Mouse (Mus musculus): Measurements from ENCODE around the gene Ust. TPM values are rescaled to one million over a fixed set of nuclear protein-coding genes. Genes with fewer than 3 reads are reported as not detected.
A peak's percentile ranks its signal among the peaks of the same experiment; 100 is the strongest.

Gene Ust
- polyA plus RNA-seq, 1 experiment from 2014 or later, result 9.0 TPM

DNA sequence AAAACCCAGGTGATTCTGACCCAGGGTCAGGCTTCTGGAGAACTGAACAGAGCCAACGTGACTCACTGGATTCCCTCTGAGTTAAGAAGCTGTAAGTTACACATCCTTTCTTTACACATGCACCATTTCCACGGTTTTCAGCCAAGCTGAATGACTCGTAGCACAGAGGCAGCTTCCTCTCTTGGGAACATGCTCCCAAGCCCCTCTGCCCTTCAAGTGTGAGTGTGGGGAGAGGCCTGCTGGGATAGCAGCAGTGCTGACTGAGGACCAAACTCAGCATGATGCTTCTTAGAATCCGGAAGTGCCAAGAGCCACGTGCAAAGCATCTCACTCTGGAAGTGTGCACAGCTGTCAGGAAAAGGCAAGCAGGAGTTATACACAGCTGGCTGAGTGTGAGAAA lies 228.0 kb downstream of the Ust start:
- peaks cover 6% of the 10 kb centered on the region; the same call in 1 of the 2 replicates for H3K4me1 ChIP-seq (ENCODE audit: control insufficient read depth, insufficient read depth, low read length)
- no peak overlapping the region for H3K4me2 ChIP-seq (replicated peaks; ENCODE audit: low read depth, low read length)
- H3K9ac ChIP-seq (ENCODE audit: low read depth, low read length), result no peak overlapping the region
- no peaks in the 10 kb centered on the region for H3K9me3 ChIP-seq (ENCODE audit: control insufficient read depth, low read length)
- no peaks in the 10 kb centered on the region for H3K36me3 ChIP-seq (ENCODE audit: control insufficient read depth, insufficient read depth, low read length)
- H3K27ac ChIP-seq (ENCODE audit: low read depth, low read length), result no peak overlapping the region
- H3K27me3 ChIP-seq (ENCODE audit: control insufficient read depth, insufficient read depth, low read length), result no peaks in the 10 kb centered on the region
- H3K4me3 ChIP-seq (ENCODE audit: low read length), result no peak overlapping the region
- ATAC-seq (ENCODE audit: low FRiP score, low TSS enrichment), result no peak
- WGBS, result 58% methylated on average over 5 of the region's 5 CpGs

DNA sequence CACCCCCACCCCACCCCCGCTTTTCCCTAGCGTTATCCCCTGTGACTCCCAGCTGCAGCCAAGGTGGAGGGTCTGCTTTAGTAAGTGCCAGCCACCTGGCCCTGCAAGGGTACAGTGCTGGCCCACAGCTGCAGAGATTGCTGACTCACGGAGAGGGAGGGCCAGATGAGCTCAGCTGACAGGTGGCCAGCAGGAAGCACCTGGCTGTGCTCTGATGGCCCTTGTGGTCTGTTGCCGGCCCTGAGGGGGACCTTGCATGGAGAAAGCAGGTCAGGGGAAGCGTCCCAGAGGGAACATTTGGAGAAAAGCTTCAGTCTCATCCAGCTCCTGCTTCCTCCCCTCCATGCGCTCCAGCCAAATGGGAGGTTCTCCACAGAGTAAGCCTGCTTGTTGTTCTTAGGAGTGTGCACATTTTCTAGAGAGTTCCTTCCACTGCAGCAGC lies 231.3 kb downstream of the Ust start:
- Histone ChIP-seq H3K27me3 (ENCODE audit: control insufficient read depth, insufficient read depth, low read length) (no peaks in the 10 kb centered on the region), H3K36me3 (ENCODE audit: control insufficient read depth, insufficient read depth, low read length) (no peaks in the 10 kb centered on the region), H3K4me1 (ENCODE audit: control insufficient read depth, insufficient read depth, low read length) (peaks cover 6% of the 10 kb centered on the region; the same call in 1 of the 2 replicates), H3K9ac (ENCODE audit: low read depth, low read length) (no peak overlapping the region), H3K9me3 (ENCODE audit: control insufficient read depth, low read length) (no peaks in the 10 kb centered on the region), H3K27ac (ENCODE audit: low read depth, low read length) (no peak overlapping the region), H3K4me2 (replicated peaks; ENCODE audit: low read depth, low read length) (no peak overlapping the region), H3K4me3 (ENCODE audit: low read length) (no peak overlapping the region)
- peak; percentile 74 for ATAC-seq (ENCODE audit: low FRiP score, low TSS enrichment)
- WGBS, result 13% methylated on average over 6 of the region's 6 CpGs

DNA sequence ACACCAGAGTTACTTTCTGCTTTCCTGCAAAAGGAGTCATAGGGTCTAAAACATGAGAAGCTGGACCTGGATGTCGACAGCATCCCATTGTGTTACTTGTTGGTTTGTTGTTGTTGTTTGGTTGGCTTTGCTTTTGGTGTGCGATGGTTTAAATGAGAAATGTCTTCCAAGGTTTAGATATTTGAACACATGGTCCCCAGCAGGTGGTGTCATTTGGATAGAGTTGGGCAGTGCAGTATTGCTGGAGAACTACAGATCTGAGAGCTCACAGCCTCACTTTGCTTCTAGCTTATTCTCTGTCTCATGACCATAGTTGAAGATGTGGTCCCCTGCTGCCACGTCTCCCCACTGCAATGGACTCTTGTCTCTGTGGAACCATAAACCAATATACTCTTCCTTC lies 234.6 kb downstream of the Ust start:
- ATAC-seq (ENCODE audit: low FRiP score, low TSS enrichment), result no peak
- Histone ChIP-seq H3K27ac (ENCODE audit: low read depth, low read length) (no peak overlapping the region), H3K27me3 (ENCODE audit: control insufficient read depth, insufficient read depth, low read length) (no peaks in the 10 kb centered on the region), H3K9me3 (ENCODE audit: control insufficient read depth, low read length) (no peaks in the 10 kb centered on the region), H3K4me3 (ENCODE audit: low read length) (no peak overlapping the region), H3K4me2 (replicated peaks; ENCODE audit: low read depth, low read length) (no peak overlapping the region), H3K36me3 (ENCODE audit: control insufficient read depth, insufficient read depth, low read length) (no peaks in the 10 kb centered on the region), H3K4me1 (ENCODE audit: control insufficient read depth, insufficient read depth, low read length) (peaks cover 6% of the 10 kb centered on the region; the same call in 1 of the 2 replicates), H3K9ac (ENCODE audit: low read depth, low read length) (no peak overlapping the region)
- WGBS, result 72% methylated on average over 3 of the region's 3 CpGs

DNA sequence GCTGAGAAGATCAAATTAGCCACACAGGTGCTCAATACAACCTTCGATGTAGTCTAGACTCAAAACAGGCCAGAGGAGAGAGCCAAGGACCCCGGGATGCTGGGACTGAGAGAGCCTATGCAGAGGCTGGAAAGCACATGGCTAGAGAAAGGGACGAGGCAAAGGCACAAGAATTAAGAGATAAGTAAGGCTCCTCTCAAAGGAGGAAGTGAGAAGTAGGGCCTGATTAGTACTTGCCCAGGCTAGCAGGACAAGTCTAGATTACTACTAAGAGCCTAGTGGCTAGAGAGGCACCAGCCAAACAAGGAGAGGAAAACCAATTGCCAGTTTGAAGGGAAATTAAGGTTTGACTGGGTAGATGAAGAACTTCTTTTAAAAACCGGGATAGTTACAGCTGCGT lies 241.5 kb downstream of the Ust start:
- ATAC-seq (ENCODE audit: low FRiP score, low TSS enrichment), result no peak
- H3K4me1 ChIP-seq (ENCODE audit: control insufficient read depth, insufficient read depth, low read length), result no peaks in the 10 kb centered on the region
- H3K4me3 ChIP-seq (ENCODE audit: low read length), result no peak overlapping the region
- WGBS, result 85% methylated on average over 5 of the region's 5 CpGs
- no peak overlapping the region for H3K27ac ChIP-seq (ENCODE audit: low read depth, low read length)
- no peak overlapping the region for H3K9ac ChIP-seq (ENCODE audit: low read depth, low read length)
- H3K36me3 ChIP-seq (ENCODE audit: control insufficient read depth, insufficient read depth, low read length), result no peaks in the 10 kb centered on the region
- no peak overlapping the region for H3K4me2 ChIP-seq (replicated peaks; ENCODE audit: low read depth, low read length)
- H3K9me3 ChIP-seq (ENCODE audit: control insufficient read depth, low read length), result no peaks in the 10 kb centered on the region
- no peaks in the 10 kb centered on the region for H3K27me3 ChIP-seq (ENCODE audit: control insufficient read depth, insufficient read depth, low read length)

DNA sequence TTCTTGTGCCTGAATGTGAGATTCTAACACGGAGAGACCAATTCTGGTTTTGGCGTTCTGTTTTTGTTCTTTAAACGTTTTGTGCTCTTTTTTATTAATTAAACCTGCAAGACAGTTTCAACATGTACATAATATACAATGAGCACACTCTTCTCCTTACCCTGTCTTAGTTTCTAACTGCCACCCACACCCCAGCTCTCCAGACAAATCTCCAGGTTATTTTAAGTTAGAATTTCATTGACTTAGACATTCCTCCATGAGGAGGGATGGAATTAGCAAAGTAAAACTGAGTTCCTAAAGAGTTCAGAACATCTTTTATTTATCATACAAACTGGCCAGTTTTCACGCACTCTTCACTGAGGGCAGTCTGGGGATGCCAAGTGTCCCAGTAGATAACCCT lies 248.9 kb downstream of the Ust start:
- no peaks in the 10 kb centered on the region for H3K36me3 ChIP-seq (ENCODE audit: control insufficient read depth, insufficient read depth, low read length)
- H3K4me3 ChIP-seq (ENCODE audit: low read length), result no peak overlapping the region
- H3K27me3 ChIP-seq (ENCODE audit: control insufficient read depth, insufficient read depth, low read length), result no peaks in the 10 kb centered on the region
- WGBS, result 88% methylated on average over 4 of the region's 4 CpGs
- no peak overlapping the region for H3K27ac ChIP-seq (ENCODE audit: low read depth, low read length)
- no peaks in the 10 kb centered on the region for H3K4me1 ChIP-seq (ENCODE audit: control insufficient read depth, insufficient read depth, low read length)
- no peak overlapping the region for H3K4me2 ChIP-seq (replicated peaks; ENCODE audit: low read depth, low read length)
- H3K9me3 ChIP-seq (ENCODE audit: control insufficient read depth, low read length), result no peaks in the 10 kb centered on the region
- no peak overlapping the region for H3K9ac ChIP-seq (ENCODE audit: low read depth, low read length)
- ATAC-seq (ENCODE audit: low FRiP score, low TSS enrichment), result no peak

DNA sequence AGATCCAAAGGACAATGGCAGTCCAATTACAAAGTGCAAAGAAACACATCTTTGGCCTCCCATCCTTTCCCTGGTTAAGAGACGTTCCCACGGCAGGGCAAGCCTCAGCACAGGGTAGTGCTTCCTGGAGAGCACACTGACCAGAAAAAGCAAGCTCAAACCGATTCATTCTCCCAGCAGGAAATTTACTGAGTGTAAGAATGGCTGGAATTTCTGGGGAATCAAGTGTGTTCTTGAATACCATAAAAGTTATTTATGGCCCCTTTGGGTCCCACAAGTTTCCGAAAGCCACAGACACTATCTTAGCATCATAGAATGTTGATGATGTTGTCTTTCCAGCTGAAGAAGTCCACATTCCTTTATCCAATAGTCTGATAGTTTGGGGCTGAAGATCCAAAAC lies 258.9 kb downstream of the Ust start:
- no peaks in the 10 kb centered on the region for H3K36me3 ChIP-seq (ENCODE audit: control insufficient read depth, insufficient read depth, low read length)
- H3K27me3 ChIP-seq (ENCODE audit: control insufficient read depth, insufficient read depth, low read length), result no peaks in the 10 kb centered on the region
- no peak overlapping the region for H3K4me2 ChIP-seq (replicated peaks; ENCODE audit: low read depth, low read length)
- WGBS, result 8% methylated on average over 4 of the region's 4 CpGs
- peaks cover 15% of the 10 kb centered on the region; the same call in 1 of the 2 replicates for H3K4me1 ChIP-seq (ENCODE audit: control insufficient read depth, insufficient read depth, low read length)
- ATAC-seq (ENCODE audit: low FRiP score, low TSS enrichment), result 0 out of 2 replicates have a peak, but pooled peaks have one; percentile 71
- H3K4me3 ChIP-seq (ENCODE audit: low read length), result no peak overlapping the region
- no peaks in the 10 kb centered on the region for H3K9me3 ChIP-seq (ENCODE audit: control insufficient read depth, low read length)
- no peak overlapping the region for H3K9ac ChIP-seq (ENCODE audit: low read depth, low read length)
- H3K27ac ChIP-seq (ENCODE audit: low read depth, low read length), result peak overlapping the region; percentile 34; the same call in 1 of the 2 replicates

DNA sequence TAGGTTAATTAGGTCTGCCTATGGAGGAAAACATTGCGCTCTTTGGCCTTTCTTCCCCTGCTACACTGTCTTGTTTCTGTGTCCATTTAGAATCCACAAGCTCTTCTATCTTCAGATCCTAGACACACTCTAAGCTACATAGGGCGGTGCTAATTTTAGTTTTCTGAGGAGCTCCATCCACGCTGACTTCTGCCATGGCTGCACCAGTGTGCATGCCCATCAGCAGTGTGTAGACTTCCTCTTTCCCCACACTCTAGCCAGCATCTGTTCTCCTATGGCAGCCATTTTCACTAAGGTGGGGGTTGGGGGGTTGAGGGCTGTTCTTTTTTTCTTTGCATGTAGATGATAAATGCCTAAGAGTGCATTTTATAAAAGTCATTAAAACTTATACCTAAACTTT lies 268.6 kb downstream of the Ust start:
- H3K9ac ChIP-seq (ENCODE audit: low read depth, low read length), result no peak overlapping the region
- ATAC-seq (ENCODE audit: low FRiP score, low TSS enrichment), result no peak
- 93% methylated on average over 3 of the region's 3 CpGs for WGBS

DNA sequence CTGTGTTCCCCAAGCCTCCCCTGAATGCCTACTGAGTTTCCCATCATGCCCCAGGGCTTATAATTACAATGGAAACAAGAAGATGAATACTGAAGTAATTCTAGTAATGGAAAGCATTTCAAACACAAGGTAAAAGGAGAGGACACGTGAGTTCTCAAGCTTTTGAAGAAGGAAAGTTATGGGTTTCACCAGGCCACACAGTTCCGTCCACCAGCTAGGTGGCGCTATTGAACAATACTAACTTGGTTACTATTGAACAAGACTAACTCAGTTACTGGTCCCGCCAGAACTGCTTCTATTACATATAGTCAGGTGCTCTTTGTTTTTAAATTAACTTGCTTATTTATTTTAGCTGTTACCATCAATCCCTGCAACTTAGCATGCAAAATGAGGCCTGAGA lies 276.3 kb downstream of the Ust start:
- H3K4me3 ChIP-seq (ENCODE audit: low read length), result no peak overlapping the region
- no peak for ATAC-seq (ENCODE audit: low FRiP score, low TSS enrichment)
- H3K9ac ChIP-seq (ENCODE audit: low read depth, low read length), result no peak overlapping the region
- H3K36me3 ChIP-seq (ENCODE audit: control insufficient read depth, insufficient read depth, low read length), result 0 out of 2 replicates have a peak, but pooled peaks cover 2% of the 10 kb centered on the region
- H3K27ac ChIP-seq (ENCODE audit: low read depth, low read length), result no peak overlapping the region
- WGBS, result 18% methylated on average over 4 of the region's 4 CpGs
- no peak overlapping the region for H3K4me2 ChIP-seq (replicated peaks; ENCODE audit: low read depth, low read length)
- H3K27me3 ChIP-seq (ENCODE audit: control insufficient read depth, insufficient read depth, low read length), result no peaks in the 10 kb centered on the region
- no peaks in the 10 kb centered on the region for H3K4me1 ChIP-seq (ENCODE audit: control insufficient read depth, insufficient read depth, low read length)
- no peaks in the 10 kb centered on the region for H3K9me3 ChIP-seq (ENCODE audit: control insufficient read depth, low read length)

More for the DNA sequence above, 268.6 kb downstream of the Ust start:
- H3K27ac ChIP-seq (ENCODE audit: low read depth, low read length), result no peak overlapping the region
- H3K4me2 ChIP-seq (replicated peaks; ENCODE audit: low read depth, low read length), result no peak overlapping the region
- H3K4me1 ChIP-seq (ENCODE audit: control insufficient read depth, insufficient read depth, low read length), result no peaks in the 10 kb centered on the region
- no peaks in the 10 kb centered on the region for H3K9me3 ChIP-seq (ENCODE audit: control insufficient read depth, low read length)
- no peak overlapping the region for H3K4me3 ChIP-seq (ENCODE audit: low read length)
- no peaks in the 10 kb centered on the region for H3K36me3 ChIP-seq (ENCODE audit: control insufficient read depth, insufficient read depth, low read length)
- H3K27me3 ChIP-seq (ENCODE audit: control insufficient read depth, insufficient read depth, low read length), result no peaks in the 10 kb centered on the region

DNA sequence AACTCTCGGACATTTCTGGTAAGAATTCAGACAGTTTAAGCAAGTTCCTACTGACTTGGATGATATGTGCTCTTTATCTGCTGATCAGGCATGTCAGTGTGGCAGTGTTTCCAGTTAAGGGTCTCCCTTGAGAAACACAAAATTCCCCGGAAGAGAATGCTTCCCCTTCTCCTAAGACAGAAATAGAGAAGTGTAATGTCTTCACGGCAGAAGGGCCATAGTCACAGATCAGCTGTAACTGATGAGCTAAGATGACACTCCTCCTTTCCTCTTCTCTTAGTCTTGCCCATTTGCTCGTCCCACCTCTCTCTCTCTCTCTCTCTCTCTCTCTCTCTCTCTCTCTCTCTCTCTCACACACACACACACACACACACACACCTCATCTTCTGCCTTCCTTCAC lies 277.9 kb downstream of the Ust start:
- no peak overlapping the region for H3K4me3 ChIP-seq (ENCODE audit: low read length)
- H3K4me1 ChIP-seq (ENCODE audit: control insufficient read depth, insufficient read depth, low read length), result no peaks in the 10 kb centered on the region
- ATAC-seq (ENCODE audit: low FRiP score, low TSS enrichment), result no peak
- H3K36me3 ChIP-seq (ENCODE audit: control insufficient read depth, insufficient read depth, low read length), result 0 out of 2 replicates have a peak, but pooled peaks cover 2% of the 10 kb centered on the region
- H3K9me3 ChIP-seq (ENCODE audit: control insufficient read depth, low read length), result no peaks in the 10 kb centered on the region
- no peaks in the 10 kb centered on the region for H3K27me3 ChIP-seq (ENCODE audit: control insufficient read depth, insufficient read depth, low read length)
- no peak overlapping the region for H3K4me2 ChIP-seq (replicated peaks; ENCODE audit: low read depth, low read length)
- no peak overlapping the region for H3K27ac ChIP-seq (ENCODE audit: low read depth, low read length)
- 69% methylated on average over 3 of the region's 4 CpGs for WGBS
- no peak overlapping the region for H3K9ac ChIP-seq (ENCODE audit: low read depth, low read length)
